Mouse (Mus musculus) left cerebral cortex, postnatal 36 days (tissue): ENCODE results near the gene Ash1l. TPM values are rescaled to one million over a fixed set of nuclear protein-coding genes. Genes with fewer than 3 reads are reported as not detected.
"Not testable (repeated sequence)": the region's sequence is repeated elsewhere in the genome, so short reads cannot be mapped to it uniquely, and the experiment has no call there.

Experiments used
- DNase-seq, 2 experiments: peaks; one replicate each; pipeline ENCODE4 v3.0.0; 2021 to 2022; ENCODE audit warnings: low spot score in 2 of 2, mixed read lengths in 1 of 2
- intact Hi-C: fragments of 180-260 bp; cut with DNase I; formaldehyde crosslinking; loops from one replicate; pipeline ENCODE4 v1.15.1; 2025
- total RNA-seq, 2 experiments: library from RNA; stranded (reverse); gene quantifications; 2 replicates each; pipeline ENCODE4 v1.2.3; 2021

Gene Ash1l
- total RNA-seq, 2 experiments from 2014 or later, result 81.3 to 95.4 TPM

DNA sequence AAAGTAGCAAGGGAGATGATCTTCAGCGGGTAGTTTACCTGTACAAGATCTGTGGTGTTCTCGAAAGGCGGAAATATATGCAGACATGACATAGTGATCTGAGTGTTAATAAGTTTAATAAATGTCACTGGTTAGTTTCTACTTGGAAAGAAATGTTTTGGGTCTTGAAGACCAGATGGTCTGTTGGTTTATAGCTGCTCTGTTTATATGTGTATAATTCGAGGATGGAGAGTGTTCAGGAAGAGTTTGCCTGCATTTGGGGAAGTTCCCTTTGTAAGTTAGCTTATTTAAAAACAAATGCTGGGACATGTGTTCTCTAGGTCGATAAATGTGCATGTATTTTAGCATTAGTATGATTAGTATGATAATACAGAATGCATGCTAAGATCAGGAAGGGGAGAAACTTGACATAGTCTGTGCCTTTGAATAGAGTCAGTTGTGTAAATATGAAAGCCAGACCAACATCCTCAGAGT, 942 bp downstream of the Ash1l start:
- intact Hi-C loops, result no loop called here
- no peak for DNase-seq

- no peak for DNase-seq
- intact Hi-C loops, result no loop called here
Observed at GRCm38 (mm10) chr3:88953246-88953645, 2.8 kb downstream of the Ash1l start.

DNA sequence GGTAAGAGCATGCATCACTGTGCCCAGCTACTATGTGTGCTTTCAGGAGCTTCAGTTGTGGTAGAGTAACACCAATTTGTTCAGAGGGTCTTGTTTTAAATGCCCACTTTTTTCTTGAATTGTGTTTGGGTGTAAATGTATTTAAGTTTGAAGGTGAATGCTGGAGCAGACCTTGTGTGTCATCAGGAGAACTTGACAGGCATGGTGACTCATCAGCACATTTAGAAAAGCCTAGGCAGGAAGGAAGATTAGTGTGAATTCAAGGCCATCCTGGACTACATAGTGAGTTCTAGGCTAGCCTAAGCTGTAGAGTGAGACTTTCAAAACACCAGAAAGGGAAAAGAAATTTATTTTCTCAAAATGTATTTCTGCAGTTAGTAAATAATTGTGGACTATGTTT, 3.3 kb downstream of the Ash1l start:
- intact Hi-C loops, result no loop called here

GRCm38 (mm10) chr3:88963211-88963610, 12.8 kb downstream of the Ash1l start:
- intact Hi-C loops, DNase-seq: not testable (repeated sequence)

More for the DNA sequence above, 3.3 kb downstream of the Ash1l start:
- DNase-seq, result no peak

GRCm38 (mm10) chr3:88975012-88975411, 24.6 kb downstream of the Ash1l start:
- intact Hi-C loops, result no loop called here
- no peak for DNase-seq

DNA sequence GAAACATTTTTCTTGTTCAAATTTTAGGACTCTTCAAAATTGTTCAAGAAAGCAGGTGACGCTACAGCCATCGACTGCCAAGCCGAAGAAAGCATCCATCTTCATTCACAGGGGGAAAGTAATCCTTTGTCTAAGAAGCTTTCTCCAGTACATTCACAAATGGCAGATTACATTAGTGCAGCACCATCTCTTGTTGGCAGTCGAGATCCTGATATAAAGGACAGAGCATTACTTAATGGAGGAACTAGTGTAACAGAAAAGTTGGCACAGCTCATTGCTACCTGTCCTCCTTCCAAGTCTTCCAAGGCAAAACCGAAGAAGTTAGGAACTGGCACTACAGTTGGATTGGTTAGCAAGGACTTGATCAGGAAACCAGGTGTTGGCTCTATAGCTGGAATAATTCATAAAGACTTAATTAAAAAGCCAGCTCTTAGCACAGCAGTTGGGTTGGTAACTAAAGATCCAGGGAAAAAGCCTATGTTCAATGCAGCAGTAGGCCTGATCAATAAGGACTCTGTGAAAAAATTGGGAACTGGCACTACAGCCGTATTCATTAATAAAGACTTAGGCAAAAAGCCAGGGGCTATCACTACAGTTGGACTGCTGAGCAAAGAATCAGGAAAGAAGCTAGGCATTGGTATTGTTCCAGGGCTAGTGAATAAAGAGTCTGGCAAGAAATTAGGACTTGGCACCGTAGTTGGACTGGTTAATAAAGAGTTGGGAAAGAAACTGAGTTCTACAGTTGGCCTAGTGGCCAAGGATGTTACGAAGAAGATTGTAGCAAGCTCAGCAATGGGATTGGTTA, 31.0 kb downstream of the Ash1l start:
- intact Hi-C loops, result no loop called here
- DNase-seq, result no peak

DNA sequence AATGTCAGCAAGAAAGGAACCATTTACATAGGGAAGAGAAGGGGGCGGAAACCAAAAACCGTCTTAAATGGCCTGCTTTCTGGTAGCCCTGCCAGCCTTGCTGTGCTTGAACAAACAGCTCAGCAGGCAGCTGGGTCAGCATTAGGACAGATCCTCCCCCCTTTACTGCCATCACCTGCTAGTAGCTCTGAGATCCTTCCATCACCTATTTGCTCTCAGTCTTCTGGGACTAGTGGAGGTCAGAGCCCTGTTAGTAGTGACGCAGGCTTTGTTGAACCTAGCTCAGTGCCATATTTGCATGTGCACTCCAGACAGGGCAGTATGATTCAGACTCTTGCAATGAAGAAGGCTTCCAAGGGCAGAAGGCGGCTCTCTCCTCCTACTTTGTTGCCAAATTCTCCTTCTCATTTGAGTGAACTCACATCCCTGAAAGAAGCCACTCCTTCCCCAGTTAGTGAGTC, 33.5 kb downstream of the Ash1l start:
- DNase-seq, result no peak
- intact Hi-C loops, result no loop called here

GRCm38 (mm10) chr3:88992793-88993192, 42.4 kb downstream of the Ash1l start:
- DNase-seq, result no peak
- intact Hi-C loops, result no loop called here

DNA sequence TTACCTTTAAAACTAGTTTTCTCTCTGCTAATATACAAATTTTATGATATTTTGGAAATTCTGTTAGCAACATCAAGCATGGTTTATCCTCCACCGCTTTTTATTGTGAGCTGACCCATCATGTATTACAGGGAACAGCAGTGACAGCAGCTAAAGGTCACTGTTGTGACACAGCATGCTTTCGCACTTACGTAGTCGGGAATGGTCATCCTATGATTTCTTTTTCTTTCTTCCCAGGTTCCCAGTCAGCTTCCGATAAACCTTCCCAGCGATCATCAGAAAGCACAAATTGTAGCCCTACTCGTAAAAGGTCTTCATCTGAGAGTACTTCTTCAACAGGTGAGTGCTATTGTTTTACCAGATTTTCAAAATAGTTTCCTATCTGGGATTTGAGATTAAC, 51.1 kb downstream of the Ash1l start:
- intact Hi-C loops, result no loop called here
- no peak for DNase-seq

DNA sequence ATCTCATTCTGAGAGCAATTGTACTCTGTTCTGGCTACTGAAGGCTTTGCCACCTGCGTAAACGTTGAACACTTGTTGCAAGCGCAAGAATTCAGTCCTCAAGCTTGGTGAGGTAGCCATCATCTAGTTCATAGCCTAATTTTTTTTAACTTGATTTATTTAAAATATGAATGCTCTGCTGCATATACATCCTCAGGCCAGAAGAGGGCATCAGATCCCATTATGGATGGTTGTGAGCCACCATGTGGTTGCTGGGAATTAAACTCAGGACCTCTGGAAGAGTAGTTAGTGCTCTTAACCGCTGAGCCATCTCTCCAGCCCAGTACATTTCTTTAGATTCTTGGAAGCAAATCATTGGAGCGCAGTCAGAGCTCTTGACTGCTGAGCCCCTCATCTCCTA, 80.5 kb downstream of the Ash1l start:
- DNase-seq, intact Hi-C loops: not testable (repeated sequence)

GRCm38 (mm10) chr3:89043359-89043758, 92.9 kb downstream of the Ash1l start:
- intact Hi-C loops, result no loop called here
- DNase-seq, result no peak

GRCm38 (mm10) chr3:89058361-89058760, 107.9 kb downstream of the Ash1l start:
- intact Hi-C loops, result no loop called here

DNA sequence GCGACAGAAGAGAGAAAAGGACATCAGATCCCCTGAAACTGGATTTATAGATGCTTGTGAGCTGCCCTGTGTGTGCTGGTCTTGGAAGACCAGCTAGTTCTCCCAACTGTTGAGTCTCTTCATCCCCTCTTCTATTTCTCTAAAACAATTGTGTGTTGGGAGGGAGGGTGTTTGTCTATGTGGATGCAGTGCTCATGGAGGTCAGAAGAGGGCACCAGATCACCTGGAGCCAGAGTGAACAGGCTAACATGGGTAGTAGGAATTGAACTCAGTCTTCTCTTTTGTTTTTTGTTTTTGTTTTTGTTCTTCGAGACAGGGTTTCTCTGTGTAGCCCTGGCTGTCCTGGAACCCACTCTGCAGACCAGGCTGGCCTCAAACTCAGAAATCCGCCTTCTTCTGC, 108.4 kb downstream of the Ash1l start:
- no peak for DNase-seq
- intact Hi-C loops, result no loop called here

More at GRCm38 (mm10) chr3:89058361-89058760, 107.9 kb downstream of the Ash1l start:
- no peak for DNase-seq

- DNase-seq, result no peak
- intact Hi-C loops, result no loop called here
Observed at GRCm38 (mm10) chr3:89061696-89062095, 111.3 kb downstream of the Ash1l start.

DNA sequence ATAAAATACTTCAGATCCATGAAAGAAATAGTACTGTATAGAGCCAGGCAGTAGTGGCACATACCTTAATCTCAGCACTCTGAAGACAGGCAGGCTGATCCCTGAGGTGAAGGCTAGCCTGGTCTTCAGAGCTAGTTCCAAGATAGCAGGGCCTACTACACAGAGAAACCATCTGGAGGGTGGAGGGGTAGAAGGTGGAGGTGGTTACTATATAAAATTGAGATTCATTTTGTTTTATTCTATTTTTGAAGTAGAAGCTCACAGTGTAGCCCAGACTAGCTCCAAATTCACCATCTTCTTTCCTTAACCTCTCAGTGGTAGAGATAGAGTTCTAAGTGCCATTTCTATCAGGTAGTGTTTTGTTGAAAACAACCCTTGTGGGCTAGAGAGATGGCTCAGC, 116.8 kb downstream of the Ash1l start:
- intact Hi-C loops, result no loop called here
- DNase-seq, result no peak

DNA sequence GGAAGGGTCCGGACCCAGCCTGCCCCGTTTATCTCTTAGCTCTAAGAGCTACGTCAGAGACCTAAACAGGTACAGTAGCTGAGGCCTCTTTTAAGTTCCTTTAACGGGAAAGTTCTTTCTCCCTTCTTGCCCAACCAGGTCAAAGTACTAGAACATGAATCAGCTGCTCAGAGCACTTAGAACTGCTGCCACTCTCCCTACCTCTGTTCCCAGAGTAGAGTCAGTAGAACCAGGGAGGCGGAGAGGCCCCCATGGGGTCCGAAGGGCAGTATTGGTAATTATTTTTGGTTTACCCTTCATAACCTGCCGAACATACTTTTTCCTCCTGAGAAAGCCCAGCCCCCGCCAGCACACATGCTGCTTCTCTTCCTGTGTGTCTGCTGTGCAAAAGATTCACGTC, 127.0 kb downstream of the Ash1l start:
- intact Hi-C loops, result no loop called here
- DNase-seq, result no peak

GRCm38 (mm10) chr3:89082287-89082686, 131.9 kb downstream of the Ash1l start:
- DNase-seq, intact Hi-C loops: not testable (repeated sequence)

DNA sequence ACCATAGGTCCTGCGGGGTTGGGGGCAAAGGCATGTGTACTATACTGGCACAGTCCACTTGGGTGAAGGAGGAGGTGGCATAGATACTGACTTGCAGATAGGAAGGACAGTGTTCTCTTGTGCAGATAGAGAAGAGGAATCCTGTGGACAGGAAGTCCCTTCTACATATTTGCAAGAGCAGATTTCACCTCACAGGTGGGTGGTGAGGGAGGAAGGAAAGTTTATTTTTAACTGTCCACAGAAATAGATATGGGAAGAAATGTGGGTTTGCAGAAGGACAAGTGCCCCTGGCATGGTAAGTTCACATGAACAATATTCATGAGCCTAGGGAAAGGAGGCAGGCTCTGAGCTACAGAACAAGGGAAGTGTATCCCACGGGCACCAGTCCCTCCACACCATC, 133.7 kb downstream of the Ash1l start:
- intact Hi-C loops, result no loop called here
- peak in 1 of 2 experiments; percentile 44 for DNase-seq

DNA sequence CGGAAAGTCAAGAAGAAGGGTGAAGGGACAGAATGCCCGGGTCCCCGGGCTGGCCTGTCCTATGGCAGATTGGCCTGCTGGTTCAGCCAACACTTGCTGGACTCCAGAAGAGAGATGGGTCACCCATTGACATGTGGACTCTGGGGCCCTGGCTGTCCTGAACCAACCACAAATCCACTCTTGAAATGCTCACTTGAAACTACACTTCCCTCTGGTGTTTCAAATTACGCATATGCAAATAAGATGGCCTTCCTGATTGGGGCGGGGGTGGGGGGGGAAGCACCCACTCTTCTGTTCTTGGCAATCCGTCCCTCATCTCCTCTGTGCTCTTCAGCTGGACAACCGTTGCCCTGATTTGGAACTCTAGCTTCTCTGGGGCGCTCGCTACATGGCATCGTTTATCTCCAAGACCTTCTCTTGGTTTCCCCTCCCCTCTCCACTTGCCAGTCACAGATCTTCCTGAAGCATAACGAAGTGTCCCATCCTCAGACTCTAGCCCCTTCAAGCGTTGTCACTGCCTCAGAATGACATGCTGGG, 134.3 kb downstream of the Ash1l start:
- intact Hi-C loops, result no loop called here
- no peak for DNase-seq

DNA sequence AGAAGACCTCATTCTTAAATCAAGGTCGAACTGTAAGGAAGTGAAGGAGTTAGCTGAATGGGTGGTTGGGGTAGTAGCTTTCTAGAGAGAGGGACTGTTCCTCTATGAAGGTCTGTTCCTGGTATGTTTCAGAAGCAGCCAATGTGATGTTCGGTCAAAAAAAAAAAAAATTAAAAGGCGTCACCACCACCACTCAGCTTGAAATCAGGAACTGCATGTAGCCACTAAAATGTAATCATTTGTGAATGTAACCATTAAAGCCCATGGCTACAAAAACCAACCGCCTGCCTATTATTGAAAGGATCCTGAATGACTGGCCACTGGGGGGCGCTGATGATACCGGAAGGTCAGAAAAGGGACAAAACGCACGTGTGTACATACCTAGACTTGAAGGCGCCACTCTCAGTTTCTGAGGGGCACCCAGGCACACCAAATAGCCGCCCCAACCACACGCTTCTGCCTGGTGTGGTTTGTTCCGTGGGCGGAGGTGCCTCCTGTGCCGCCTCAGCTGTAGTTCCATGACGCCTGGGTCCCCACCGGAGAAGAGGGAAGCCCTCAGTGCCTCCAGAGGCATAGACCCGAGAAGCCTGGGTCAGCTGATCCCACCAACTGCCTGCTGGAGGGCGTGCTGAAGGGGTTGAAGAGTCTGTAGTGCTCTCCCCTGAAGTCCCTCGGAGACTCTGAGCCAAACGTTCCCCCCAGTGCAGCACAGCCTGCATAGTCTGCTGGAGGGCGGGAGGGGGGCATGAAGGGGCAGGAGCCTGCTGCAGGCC, 137.1 kb downstream of the Ash1l start:
- DNase-seq, result peak; percentile 66 to 75
- intact Hi-C loops, result no loop called here
